Mouse (Mus musculus) heart, embryonic 10.5 days (tissue): ENCODE measurements around the gene Gm45785. TPM values are rescaled to one million over a fixed set of nuclear protein-coding genes. Genes with fewer than 3 reads are reported as not detected.
A peak's percentile ranks its signal among the peaks of the same experiment; 100 is the strongest.

Experiments used
- DNase-seq: peaks from one replicate; pipeline ENCODE4 v3.0.0-alpha.2; 2017; ENCODE audit warnings: low spot score
- H3K27ac ChIP-seq: fragments of 300-500 bp; sonication (generic); 2 replicates; pipeline ENCODE4 v1.5.1; 2016; ENCODE audit warnings: mild to moderate bottlenecking
- H3K27me3 ChIP-seq: fragments of 300-500 bp; sonication (generic); 2 replicates; pipeline ENCODE4 v1.6.1; 2016; ENCODE audit warnings: mild to moderate bottlenecking; ENCODE audit not compliant: poor library complexity, insufficient read depth, severe bottlenecking
- H3K36me3 ChIP-seq: fragments of 300-500 bp; sonication (generic); 2 replicates; pipeline ENCODE4 v1.6.1; 2016; ENCODE audit warnings: mild to moderate bottlenecking, moderate library complexity
- H3K4me1 ChIP-seq: fragments of 300-500 bp; sonication (generic); 2 replicates; pipeline ENCODE4 v1.6.1; 2016; ENCODE audit warnings: mild to moderate bottlenecking
- H3K4me3 ChIP-seq: fragments of 300-500 bp; sonication (generic); 2 replicates; pipeline ENCODE4 v1.5.1; 2016; ENCODE audit warnings: mild to moderate bottlenecking, moderate library complexity
- H3K9me3 ChIP-seq: fragments of 300-500 bp; sonication (generic); 2 replicates; pipeline ENCODE4 v1.6.1; 2016; ENCODE audit warnings: mild to moderate bottlenecking, moderate library complexity
- WGBS: fragments of 180-500 bp; shearing (Covaris S2); methylation state at CpG from one replicate; pipeline ENCODE4 v1.1.7; 2016; 5-methylcytosine and 5-hydroxymethylcytosine counted together
- polyA plus RNA-seq: library from polyadenylated mRNA; unstranded; fragments of >200 nt; fragmentation: Nextera tagmentation; extraction: Ambion mirVana; gene quantifications from 2 replicates; pipeline ENCODE4 v1.2.1, GENCODE M21; 2016

Gene Gm45785
- polyA plus RNA-seq, 1 experiment from 2014 or later, result not detected

GRCm38 (mm10) chr7:140810496-140810895 lies 45.6 kb downstream of the Gm45785 start:
- no peak for DNase-seq
- WGBS, result 88% methylated on average over 6 of the region's 6 CpGs
- no peaks in the 10 kb centered on the region for H3K27me3 ChIP-seq
- H3K36me3 ChIP-seq, result peaks cover 7% of the 10 kb centered on the region
- H3K4me1 ChIP-seq, result no peaks in the 10 kb centered on the region
- H3K4me3 ChIP-seq, result no peak overlapping the region
- H3K9me3 ChIP-seq, result no peaks in the 10 kb centered on the region
- no peak overlapping the region for H3K27ac ChIP-seq

GRCm38 (mm10) chr7:140805704-140806103 lies 50.4 kb downstream of the Gm45785 start:
- Histone ChIP-seq H3K4me3 (no peak overlapping the region), H3K4me1 (no peaks in the 10 kb centered on the region), H3K27ac (no peak overlapping the region), H3K9me3 (no peaks in the 10 kb centered on the region), H3K27me3 (no peaks in the 10 kb centered on the region), H3K36me3 (no peaks in the 10 kb centered on the region)
- DNase-seq, result no peak
- WGBS, result 11% methylated on average over 1 of the region's 1 CpGs

GRCm38 (mm10) chr7:140802629-140803028 lies 53.5 kb downstream of the Gm45785 start:
- H3K27me3 ChIP-seq, result no peaks in the 10 kb centered on the region
- 75% methylated on average over 6 of the region's 6 CpGs for WGBS
- DNase-seq, result no peak
- no peak overlapping the region for H3K4me3 ChIP-seq
- H3K27ac ChIP-seq, result no peak overlapping the region
- H3K9me3 ChIP-seq, result no peaks in the 10 kb centered on the region
- H3K4me1 ChIP-seq, result no peaks in the 10 kb centered on the region
- H3K36me3 ChIP-seq, result no peaks in the 10 kb centered on the region

- 55% methylated on average over 2 of the region's 2 CpGs for WGBS
- no peak for DNase-seq
- H3K27ac ChIP-seq, result no peak overlapping the region
- H3K4me1 ChIP-seq, result no peaks in the 10 kb centered on the region
- H3K4me3 ChIP-seq, result no peak overlapping the region
- H3K9me3 ChIP-seq, result no peaks in the 10 kb centered on the region
- H3K36me3 ChIP-seq, result no peaks in the 10 kb centered on the region
- H3K27me3 ChIP-seq, result no peaks in the 10 kb centered on the region
Measured at GRCm38 (mm10) chr7:140798212-140798611, 57.9 kb downstream of the Gm45785 start.

- H3K27me3 ChIP-seq, result no peaks in the 10 kb centered on the region
- no peak overlapping the region for H3K4me3 ChIP-seq
- WGBS, result 76% methylated on average over 3 of the region's 3 CpGs
- H3K9me3 ChIP-seq, result no peaks in the 10 kb centered on the region
- H3K36me3 ChIP-seq, result no peaks in the 10 kb centered on the region
- DNase-seq, result no peak
- no peak overlapping the region for H3K27ac ChIP-seq
- no peaks in the 10 kb centered on the region for H3K4me1 ChIP-seq
Measured at GRCm38 (mm10) chr7:140797619-140798018, 58.5 kb downstream of the Gm45785 start.

- H3K36me3 ChIP-seq, result no peaks in the 10 kb centered on the region
- H3K27me3 ChIP-seq, result no peaks in the 10 kb centered on the region
- H3K27ac ChIP-seq, result no peak overlapping the region
- H3K4me1 ChIP-seq, result no peaks in the 10 kb centered on the region
- H3K9me3 ChIP-seq, result no peaks in the 10 kb centered on the region
- no peak overlapping the region for H3K4me3 ChIP-seq
- 60% methylated on average over 4 of the region's 4 CpGs for WGBS
- DNase-seq, result no peak
Measured at GRCm38 (mm10) chr7:140793541-140793940, 62.6 kb downstream of the Gm45785 start.

GRCm38 (mm10) chr7:140788053-140788435 lies 68.1 kb downstream of the Gm45785 start:
- Histone ChIP-seq H3K27ac (no peak overlapping the region), H3K4me3 (no peak overlapping the region), H3K4me1 (no peaks in the 10 kb centered on the region), H3K27me3 (no peaks in the 10 kb centered on the region), H3K36me3 (no peaks in the 10 kb centered on the region), H3K9me3 (no peaks in the 10 kb centered on the region)
- WGBS, result 84% methylated on average over 7 of the region's 7 CpGs
- DNase-seq, result peak; percentile 51

GRCm38 (mm10) chr7:140787406-140788052 lies 68.6 kb downstream of the Gm45785 start, which contains the start of gene Syce1:
TSS of gene Syce1 (minus strand) at chr7:140787852.
- Histone ChIP-seq H3K9me3 (no peaks in the 10 kb centered on the region), H3K27me3 (no peaks in the 10 kb centered on the region), H3K27ac (no peak within 1 kb of the TSS), H3K36me3 (no peaks in the 10 kb centered on the region), H3K4me1 (no peaks in the 10 kb centered on the region), H3K4me3 (no peak within 1 kb of the TSS)
- DNase-seq, result peak; percentile 63
- 65% methylated on average over 33 of the region's 33 CpGs for WGBS

GRCm38 (mm10) chr7:140780548-140780947 lies 75.6 kb downstream of the Gm45785 start:
- Histone ChIP-seq H3K27ac (no peak overlapping the region), H3K9me3 (no peaks in the 10 kb centered on the region), H3K36me3 (no peaks in the 10 kb centered on the region), H3K27me3 (no peaks in the 10 kb centered on the region), H3K4me1 (no peaks in the 10 kb centered on the region), H3K4me3 (no peak overlapping the region)
- DNase-seq, result no peak
- 76% methylated on average over 4 of the region's 4 CpGs for WGBS

Other genes starting within 250 kb of the Gm45785 start
- gene Olfr61, start 227.4 kb downstream of the Gm45785 start, polyA plus RNA-seq, result not detected in 2 replicates
- not detected in 2 replicates for gene Olfr53, start 209.9 kb downstream of the Gm45785 start, polyA plus RNA-seq
- gene Olfr539, start 196.4 kb downstream of the Gm45785 start, polyA plus RNA-seq, result not detected in 2 replicates
- not detected in 2 replicates for gene Olfr45, start 174.4 kb downstream of the Gm45785 start, polyA plus RNA-seq
- not detected in 2 replicates for gene Olfr541, start 159.1 kb downstream of the Gm45785 start, polyA plus RNA-seq
- gene Cyp2e1, start 92.6 kb downstream of the Gm45785 start, polyA plus RNA-seq, result not detected in 2 replicates
- gene Syce1, start 68.5 kb downstream of the Gm45785 start, polyA plus RNA-seq, result 0.16 and 0.49 TPM in 2 replicates
- 1.0 and 1.1 TPM in 2 replicates for gene Zfp941, start 34.2 kb downstream of the Gm45785 start, polyA plus RNA-seq
- 0.85 TPM in 1 of 2 replicates, not detected in the other for gene Urah, start 21.3 kb downstream of the Gm45785 start, polyA plus RNA-seq
- not detected in 2 replicates for gene Scgb1c1, start 10.8 kb downstream of the Gm45785 start, polyA plus RNA-seq
- not detected in 2 replicates for gene Odf3, start 8.5 kb downstream of the Gm45785 start, polyA plus RNA-seq
- 47.3 and 58.8 TPM in 2 replicates for gene Ric8a, start 626 bp upstream of the Gm45785 start, polyA plus RNA-seq
- 28.1 and 31.4 TPM in 2 replicates for gene Bet1l, start 1.2 kb upstream of the Gm45785 start, polyA plus RNA-seq
- gene Psmd13, start 25.6 kb upstream of the Gm45785 start, polyA plus RNA-seq, result 249 and 270 TPM in 2 replicates
- gene Sirt3, start 26.0 kb upstream of the Gm45785 start, polyA plus RNA-seq, result 31.5 and 40.1 TPM in 2 replicates
- 13.6 and 46.8 TPM in 2 replicates for gene Cox8b, start 44.1 kb upstream of the Gm45785 start, polyA plus RNA-seq
- 0.14 TPM in 1 of 2 replicates, not detected in the other for gene Nlrp6, start 64.6 kb upstream of the Gm45785 start, polyA plus RNA-seq
- gene Pgghg, start 85.1 kb upstream of the Gm45785 start, polyA plus RNA-seq, result 13.7 and 16.1 TPM in 2 replicates
- 1.8 and 2.3 TPM in 2 replicates for gene Ifitm5, start 94.0 kb upstream of the Gm45785 start, polyA plus RNA-seq
- gene Gm45717, start 99.6 kb upstream of the Gm45785 start, polyA plus RNA-seq, result not detected in 2 replicates
- gene Ifitm2, start 99.7 kb upstream of the Gm45785 start, polyA plus RNA-seq, result 402 and 508 TPM in 2 replicates
- gene Ifitm1, start 110.9 kb upstream of the Gm45785 start, polyA plus RNA-seq, result 3.6 and 12.5 TPM in 2 replicates
- gene Ifitm3, start 154.4 kb upstream of the Gm45785 start, polyA plus RNA-seq, result 24.5 and 32.7 TPM in 2 replicates
- gene Ifitm6, start 161.6 kb upstream of the Gm45785 start, polyA plus RNA-seq, result not detected in 2 replicates
- gene Gm17387, start 172.8 kb upstream of the Gm45785 start, polyA plus RNA-seq, result not detected in 2 replicates
- gene B4galnt4, start 204.8 kb upstream of the Gm45785 start, polyA plus RNA-seq, result 2.6 and 12.7 TPM in 2 replicates
- 0.94 and 3.4 TPM in 2 replicates for gene Pkp3, start 221.9 kb upstream of the Gm45785 start, polyA plus RNA-seq
- gene Sigirr, start 244.2 kb upstream of the Gm45785 start, polyA plus RNA-seq, result 3.0 and 5.7 TPM in 2 replicates